In the genomic region with DNA sequence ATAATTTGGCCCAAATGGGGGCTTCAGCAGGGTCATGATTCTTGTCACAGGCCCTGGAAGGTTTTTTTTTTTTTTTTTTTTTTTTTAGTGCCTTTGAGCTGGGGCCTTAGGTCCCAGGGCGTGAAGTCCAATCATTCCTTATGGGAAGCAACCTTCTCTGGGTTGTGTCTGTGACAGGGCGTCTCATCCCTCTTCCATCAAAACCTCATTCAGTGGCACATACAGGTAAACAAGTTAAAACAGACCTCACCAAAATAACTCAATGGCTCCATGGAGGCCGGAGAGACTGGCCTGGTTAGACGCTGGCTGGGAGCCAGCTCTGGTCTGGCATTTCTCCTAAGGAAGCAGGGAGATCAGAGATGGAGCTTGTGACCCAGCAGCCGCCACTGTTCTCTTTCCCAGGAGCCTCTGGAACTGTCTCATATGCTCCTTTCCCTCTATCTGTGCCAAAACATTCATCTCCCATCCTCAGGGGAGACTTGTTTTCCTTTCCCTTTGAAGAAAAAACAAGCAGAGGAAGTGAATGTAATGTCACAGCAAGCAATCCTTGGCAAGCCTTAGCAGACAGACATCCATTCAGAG, we compare ENCODE assay signal across 8 mouse cellular contexts. TPM values are rescaled to one million over a fixed set of nuclear protein-coding genes. Genes with fewer than 3 reads are reported as not detected.
DNase-seq lines count a peak whose midpoint lies in the region; ATAC-seq and TF ChIP-seq lines count a peak whose summit lies in the region.

No protein-coding gene starts in this region.

- WGBS in intestine, embryonic 14.5 days: 42% methylated on average over 5 of the region's 5 CpGs
- WGBS in intestine, postnatal 0 days: 61% methylated on average over 5 of the region's 5 CpGs

- intact Hi-C loops in gastrocnemius, postnatal 14 days (cut with DNase I; ENCODE audit: low total_unique reads): no loop called here

- no peak overlapping the region for H3K4me3 ChIP-seq in intestine, embryonic 14.5 days (ENCODE audit: low read depth, low read length)
- H3K4me3 ChIP-seq in intestine, postnatal 0 days (ENCODE audit: low read depth, low read length): no peak overlapping the region

- no peaks in the 10 kb centered on the region for H3K9me3 ChIP-seq in intestine, embryonic 14.5 days (ENCODE audit: control insufficient read depth, low read length)
- no peaks in the 10 kb centered on the region for H3K9me3 ChIP-seq in intestine, postnatal 0 days (ENCODE audit: control insufficient read depth)

- H3K36me3 ChIP-seq in intestine, embryonic 14.5 days (ENCODE audit: control insufficient read depth, insufficient read depth, low read length): peaks cover 6% of the 10 kb centered on the region; the same call in 1 of the 2 replicates
- H3K36me3 ChIP-seq in intestine, postnatal 0 days (ENCODE audit: control insufficient read depth, insufficient read depth): no peaks in the 10 kb centered on the region

- H3K4me1 ChIP-seq in intestine, embryonic 14.5 days (replicated peaks; ENCODE audit: control insufficient read depth, insufficient read depth, low read length): 0 out of 2 replicates have a peak, but pooled peaks cover 7% of the 10 kb centered on the region
- H3K4me1 ChIP-seq in intestine, postnatal 0 days (replicated peaks; ENCODE audit: control insufficient read depth, insufficient read depth, low read length): no peaks in the 10 kb centered on the region

- H3K27ac ChIP-seq in intestine, embryonic 14.5 days (ENCODE audit: low read depth): peak overlapping the region; percentile 6
- no peak overlapping the region for H3K27ac ChIP-seq in intestine, postnatal 0 days (ENCODE audit: low read depth, low read length)

- no peak overlapping the region for H3K4me2 ChIP-seq in intestine, embryonic 14.5 days (ENCODE audit: low read length)
- H3K4me2 ChIP-seq in intestine, postnatal 0 days (replicated peaks; ENCODE audit: low read depth): no peak overlapping the region

- no peak for TF ChIP-seq CTCF in intestine, postnatal 0 days (IDR thresholded peaks at IDR 0.05; ENCODE audit: low read depth)

- no peak overlapping the region for H3K9ac ChIP-seq in intestine, embryonic 14.5 days (ENCODE audit: low read length)
- no peak overlapping the region for H3K9ac ChIP-seq in intestine, postnatal 0 days (ENCODE audit: low read depth, low read length)

- no peak for DNase-seq in intestine, embryonic 14.5 days (ENCODE audit: low spot score)
- DNase-seq in adrenal gland, postnatal 14 days: peak; percentile 72
- DNase-seq in gastrocnemius, postnatal 14 days: peak; percentile 73
- peak; percentile 58 for DNase-seq in kidney, adult 18-20 months
- peak; percentile 63 for DNase-seq in lung, postnatal 36 days
- DNase-seq in spleen, postnatal 4 days (ENCODE audit: low spot score in 2 of 2): no peak
- DNase-seq in spleen, adult 18-20 months: no peak

- H3K27me3 ChIP-seq in intestine, embryonic 14.5 days (replicated peaks; ENCODE audit: control insufficient read depth, insufficient read depth, low read length): no peaks in the 10 kb centered on the region
- no peaks in the 10 kb centered on the region for H3K27me3 ChIP-seq in intestine, postnatal 0 days (replicated peaks; ENCODE audit: control insufficient read depth, insufficient read depth, low read length)

- 0 out of 2 replicates have a peak, but pooled peaks have one; percentile 36 for ATAC-seq in intestine, embryonic 14.5 days (replicated peaks; ENCODE audit: low FRiP score, low TSS enrichment, low read depth)
- no peak for ATAC-seq in intestine, postnatal 0 days

RNA-seq across cellular contexts. Expression of gene Ccdc80, which starts 27.7 kb away (rescaled TPM):
- polyA plus RNA-seq in intestine, embryonic 14.5 days (2014; fragmentation: Nextera tagmentation; extraction: Ambion mirVana): 78.4 and 80.1 TPM in 2 replicates
- polyA plus RNA-seq in intestine, postnatal 0 days (2015; fragmentation: Nextera tagmentation; extraction: Ambion mirVana): 37.2 and 37.7 TPM in 2 replicates
- total RNA-seq in adrenal gland, postnatal 14 days (2021): 46.9 and 47.7 TPM in 2 replicates
- total RNA-seq in gastrocnemius, postnatal 14 days (2021): 10 to 100 TPM; 67.2 to 85.5 TPM

RNA-seq across cellular contexts. Expression of gene Slc35a5, which starts 37.6 kb away (rescaled TPM):
- polyA plus RNA-seq in intestine, embryonic 14.5 days (2014; fragmentation: Nextera tagmentation; extraction: Ambion mirVana): 18.9 and 19.4 TPM in 2 replicates
- 19.9 and 20.4 TPM in 2 replicates for polyA plus RNA-seq in intestine, postnatal 0 days (2015; fragmentation: Nextera tagmentation; extraction: Ambion mirVana)
- total RNA-seq in adrenal gland, postnatal 14 days (2021): 28.4 and 29.1 TPM in 2 replicates
- total RNA-seq in gastrocnemius, postnatal 14 days (2021): 1 to 10 TPM; 5.5 to 6.7 TPM

RNA-seq across cellular contexts. Expression of gene Atg3, which starts 37.6 kb away (rescaled TPM):
- polyA plus RNA-seq in intestine, embryonic 14.5 days (2014; fragmentation: Nextera tagmentation; extraction: Ambion mirVana): 30.9 and 31.7 TPM in 2 replicates
- 45.8 and 49.5 TPM in 2 replicates for polyA plus RNA-seq in intestine, postnatal 0 days (2015; fragmentation: Nextera tagmentation; extraction: Ambion mirVana)
- total RNA-seq in adrenal gland, postnatal 14 days (2021): 55.1 and 55.5 TPM in 2 replicates
- total RNA-seq in gastrocnemius, postnatal 14 days (2021): 10 to 100 TPM; 19.0 to 20.8 TPM

Comparison
In these comparisons a context has a peak if more than half of its experiments do, and no peak if none do; other contexts are left out.
1. DNase-seq: peak in adrenal gland, postnatal 14 days (single experiment), gastrocnemius, postnatal 14 days (single experiment), kidney, adult 18-20 months (single experiment) and lung, postnatal 36 days (single experiment); none in intestine, embryonic 14.5 days (single experiment), spleen, postnatal 4 days (0 of 2) and spleen, adult 18-20 months (0 of 2).